Mouse (Mus musculus) mouse embryonic stem cell (cell line): ENCODE measurements around the gene Stub1.
"Not testable (repeated sequence)": the region's sequence is repeated elsewhere in the genome, so short reads cannot be mapped to it uniquely, and the experiment has no call there.

ENCODE experiments used
- in situ Hi-C, 2 experiments: fragments of 300-500 bp; cut with MboI; formaldehyde crosslinking; loops; 1 replicate in 1 of 2; 3 replicates in 1 of 2; pipeline ENCODE4 v1.14.3; 2019 to 2020; ENCODE audit warnings: low sequenced_read_pairs in 2 of 2, low pct_unique_long_range_greater_than_20kb in 1 of 2, mixed read lengths in 1 of 2; ENCODE audit not compliant: unreplicated experiment in 1 of 2

Gene Stub1

DNA sequence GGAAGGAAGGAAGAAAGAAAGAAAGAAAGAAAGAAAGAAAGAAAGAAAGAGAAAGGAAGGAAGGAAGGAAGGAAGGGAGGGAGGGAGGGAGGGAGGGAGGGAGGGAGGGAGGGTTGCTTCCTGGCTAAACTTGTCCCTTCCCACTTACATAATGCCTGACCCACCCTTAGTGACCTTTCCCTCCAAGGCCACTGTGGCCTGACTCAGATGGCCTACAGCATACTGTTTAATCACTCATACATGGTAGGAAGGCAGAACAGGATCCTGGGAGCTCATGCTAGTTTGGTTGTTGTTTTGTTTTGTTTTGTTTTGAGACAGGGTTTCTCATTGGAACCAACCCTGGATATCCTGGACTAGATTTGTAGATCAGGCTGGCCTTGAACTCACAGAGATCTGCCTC is 38.4 kb upstream of the Stub1 start:
- in situ Hi-C loops = not testable (repeated sequence)

GRCm38 (mm10) chr17:25869954-25870353 is 36.8 kb upstream of the Stub1 start:
- in situ Hi-C loops = no loop called here

DNA sequence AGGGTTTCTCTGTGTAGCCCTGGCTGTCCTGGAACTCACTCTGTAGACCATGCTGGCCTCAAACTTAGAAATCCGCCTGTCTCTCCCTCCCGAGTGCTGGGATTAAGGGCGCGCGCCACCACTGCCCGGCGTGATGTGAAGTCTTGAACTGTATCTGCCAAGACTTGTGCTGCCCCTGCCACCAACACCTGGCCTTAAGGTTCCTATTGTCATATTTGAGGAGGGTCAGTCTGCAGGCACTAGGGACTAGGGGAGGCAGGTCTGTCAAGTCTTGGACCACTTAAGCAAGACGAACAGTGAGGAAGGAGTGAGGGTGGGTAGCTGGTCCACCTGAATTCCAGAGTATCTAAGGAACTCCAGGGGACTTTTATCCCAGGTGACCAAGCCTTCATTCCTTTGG is 36.3 kb upstream of the Stub1 start:
- in situ Hi-C loops = no loop called here

DNA sequence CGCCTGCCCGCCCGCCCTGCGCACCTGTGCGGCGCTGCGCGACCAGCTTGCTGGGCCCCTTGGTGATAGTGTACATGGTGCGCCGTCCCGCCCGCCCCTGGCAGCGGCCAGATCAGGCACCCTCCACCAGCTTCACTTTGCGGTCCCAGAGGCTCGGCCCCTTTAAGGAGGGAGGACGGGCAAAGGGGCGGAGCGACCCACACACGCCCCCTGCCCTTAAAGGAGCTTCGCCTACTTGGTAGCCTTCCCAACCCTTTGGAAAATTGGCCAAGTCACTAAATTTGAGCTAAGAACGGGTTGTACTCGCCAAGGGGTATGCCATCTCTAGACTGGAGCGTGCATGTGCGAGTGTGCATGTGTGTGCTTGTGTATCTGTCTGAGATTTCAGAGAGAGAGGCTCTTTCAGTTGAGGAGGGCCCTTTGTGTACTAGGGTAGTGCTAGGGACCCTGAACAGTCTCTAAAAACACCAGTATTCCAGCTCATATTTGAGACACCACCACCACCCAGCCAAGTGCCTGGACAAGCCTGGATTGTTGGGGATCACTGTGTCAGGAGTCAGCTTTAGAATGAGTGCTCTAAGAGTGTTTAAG is 35.5 kb upstream of the Stub1 start, which contains the start of gene Mcrip2:
Gene Mcrip2, minus strand, starts transcription at position 164 of the 591 bp plus-strand sequence.
- in situ Hi-C loops = no loop called here

DNA sequence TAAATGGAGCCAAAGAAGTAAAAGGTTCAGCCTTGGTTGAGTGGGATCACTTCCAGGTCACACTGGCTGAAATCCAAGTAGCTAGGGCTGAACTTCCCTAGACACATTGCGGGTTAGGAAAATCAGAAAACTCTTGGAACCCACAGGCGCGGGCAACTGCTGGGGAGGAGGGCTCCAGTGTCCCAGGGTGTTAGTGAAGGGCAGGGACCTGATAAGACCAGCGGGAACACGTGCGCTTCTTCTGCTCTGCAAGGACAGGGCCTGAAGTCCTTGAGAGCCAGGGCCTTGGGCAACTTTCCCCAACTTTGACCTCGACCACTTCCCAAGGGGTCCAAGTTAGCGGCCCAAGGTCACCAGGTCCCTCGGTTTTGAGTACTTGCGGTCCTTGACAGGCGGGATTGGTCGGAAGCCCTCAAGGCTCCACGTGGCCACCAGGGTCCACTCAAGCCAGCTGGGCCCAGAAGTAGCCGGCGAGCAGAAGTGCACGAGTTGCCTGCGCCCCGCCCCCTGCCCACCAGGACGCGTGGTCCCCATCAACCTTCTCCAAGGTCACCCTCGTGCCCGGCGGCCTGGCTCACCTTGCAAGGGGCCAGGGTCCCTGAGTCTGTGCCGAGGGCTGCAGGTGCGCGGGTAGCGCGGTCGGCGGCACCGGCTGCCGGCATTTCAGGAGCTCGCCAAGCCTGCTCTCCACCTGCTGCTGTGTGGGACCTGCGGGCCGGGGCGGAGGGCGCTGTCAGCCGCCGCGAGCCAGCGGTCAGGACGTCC is 34.8 kb upstream of the Stub1 start:
- in situ Hi-C loops = no loop called here

GRCm38 (mm10) chr17:25867509-25867835 is 34.3 kb upstream of the Stub1 start:
- in situ Hi-C loops = no loop called here

GRCm38 (mm10) chr17:25866172-25866571 is 33.0 kb upstream of the Stub1 start:
- in situ Hi-C loops = no loop called here

GRCm38 (mm10) chr17:25865288-25865687 is 32.1 kb upstream of the Stub1 start:
- in situ Hi-C loops = no loop called here

- in situ Hi-C loops = no loop called here
Measured at GRCm38 (mm10) chr17:25864311-25864710, 31.1 kb upstream of the Stub1 start.

DNA sequence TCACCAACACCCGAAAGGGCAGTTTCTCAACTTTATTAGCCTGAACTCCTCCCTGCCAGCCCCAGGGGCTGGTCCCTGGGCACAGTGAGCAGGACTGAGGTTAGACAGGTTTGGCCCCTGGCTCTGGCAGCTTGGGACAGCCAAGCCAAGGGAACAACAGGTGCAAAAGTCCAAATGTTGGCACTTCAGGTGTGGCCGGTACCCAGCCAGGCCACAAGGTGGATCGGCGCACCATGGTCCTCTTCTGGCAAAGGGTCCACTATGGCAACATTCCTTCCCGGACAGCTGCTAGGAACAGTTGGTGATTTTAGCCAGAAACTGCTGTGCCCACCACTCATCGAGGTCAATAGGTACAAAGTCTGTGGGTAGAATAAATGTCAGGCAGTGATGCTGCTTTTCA is 30.5 kb upstream of the Stub1 start:
- in situ Hi-C loops = no loop called here

DNA sequence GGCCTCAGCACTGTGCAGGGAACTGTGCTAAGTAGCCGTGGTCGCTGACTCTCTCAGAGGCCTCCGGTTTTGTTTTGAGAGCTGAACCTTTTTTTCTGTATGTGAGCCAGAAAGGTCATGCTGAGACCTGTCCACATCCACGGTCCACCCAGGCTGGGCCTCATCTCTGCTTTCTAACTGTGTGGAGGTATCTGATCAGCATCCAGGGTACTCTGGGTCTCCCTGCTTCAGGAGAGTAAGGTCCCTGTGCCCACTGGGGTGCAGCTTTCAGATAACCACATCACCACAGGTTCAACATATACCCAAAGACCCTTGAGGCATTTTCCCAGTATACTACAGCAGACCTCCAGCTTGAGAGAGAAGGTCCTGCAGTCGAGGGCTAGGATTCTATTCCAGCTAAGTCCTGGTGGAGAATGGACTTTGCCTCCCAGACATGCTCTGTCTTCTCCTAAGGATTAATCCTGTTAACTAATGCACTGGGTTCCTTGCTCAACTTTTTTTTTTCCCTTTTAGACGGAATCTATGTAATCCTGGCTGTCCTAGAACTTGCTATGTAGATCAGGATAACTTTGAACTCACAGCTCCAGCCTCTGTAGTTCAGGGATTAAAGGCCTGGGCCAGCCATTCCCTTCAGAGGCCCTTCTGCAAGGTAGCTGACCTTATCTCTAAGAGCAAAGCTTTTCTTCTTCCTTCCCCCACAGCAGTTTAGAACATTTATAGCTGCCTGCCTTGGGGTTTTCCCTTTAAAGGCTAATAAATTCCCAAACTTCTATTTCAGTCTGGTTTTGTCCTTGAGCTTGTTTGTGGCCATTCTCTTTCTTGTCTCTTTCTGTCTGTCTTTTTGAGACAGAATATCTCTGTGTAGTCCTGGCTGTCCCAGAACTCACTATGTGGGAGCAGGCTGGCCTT is 28.8 kb upstream of the Stub1 start:
- in situ Hi-C loops = no loop called here

DNA sequence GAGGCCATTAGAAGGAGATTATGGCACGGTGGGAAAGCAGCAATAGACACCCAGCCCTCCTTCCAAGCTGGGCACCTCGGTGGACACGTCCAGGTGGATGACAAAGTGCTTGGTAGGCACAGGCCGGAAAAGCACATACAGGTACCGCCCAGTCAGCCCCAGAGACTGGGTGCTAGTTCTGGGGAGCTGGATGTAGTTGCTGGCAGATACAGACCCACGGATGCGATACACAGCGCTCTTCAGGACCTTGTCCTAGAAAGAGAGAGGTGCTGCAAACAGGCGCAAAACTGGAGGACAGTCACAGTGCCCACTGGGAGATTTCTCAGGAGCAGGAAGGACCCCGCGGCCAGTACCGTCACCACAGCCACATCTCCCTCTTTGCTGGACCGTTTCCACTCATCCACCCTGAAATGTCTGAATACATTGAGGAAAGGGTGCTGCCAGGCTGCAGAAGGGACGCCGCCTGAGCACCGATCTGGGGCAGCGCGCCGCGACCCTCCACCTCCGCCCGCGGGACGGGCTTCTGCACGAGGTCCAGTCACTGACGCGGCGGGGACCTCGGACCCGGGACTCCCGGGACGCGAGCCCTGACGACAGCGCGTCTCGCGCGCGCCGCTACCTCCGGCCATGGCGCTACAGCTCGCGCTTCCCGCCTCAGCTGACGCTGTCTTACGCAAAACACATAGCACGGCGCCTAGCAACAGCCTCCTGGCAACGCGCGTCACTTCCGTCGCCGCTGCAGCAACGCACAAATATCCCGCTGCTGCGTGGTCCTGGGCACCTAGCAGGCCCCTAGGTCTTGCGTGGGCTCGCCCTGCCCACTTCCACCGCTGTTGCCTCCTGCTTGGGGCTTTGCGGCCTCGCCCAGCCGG is 27.9 kb upstream of the Stub1 start, which contains the start of gene Wdr90:
Gene Wdr90, minus strand, starts transcription at position 670 of the 872 bp plus-strand sequence.
- in situ Hi-C loops = no loop called here

- in situ Hi-C loops = no loop called here
Measured at GRCm38 (mm10) chr17:25860229-25860628, 27.0 kb upstream of the Stub1 start.

DNA sequence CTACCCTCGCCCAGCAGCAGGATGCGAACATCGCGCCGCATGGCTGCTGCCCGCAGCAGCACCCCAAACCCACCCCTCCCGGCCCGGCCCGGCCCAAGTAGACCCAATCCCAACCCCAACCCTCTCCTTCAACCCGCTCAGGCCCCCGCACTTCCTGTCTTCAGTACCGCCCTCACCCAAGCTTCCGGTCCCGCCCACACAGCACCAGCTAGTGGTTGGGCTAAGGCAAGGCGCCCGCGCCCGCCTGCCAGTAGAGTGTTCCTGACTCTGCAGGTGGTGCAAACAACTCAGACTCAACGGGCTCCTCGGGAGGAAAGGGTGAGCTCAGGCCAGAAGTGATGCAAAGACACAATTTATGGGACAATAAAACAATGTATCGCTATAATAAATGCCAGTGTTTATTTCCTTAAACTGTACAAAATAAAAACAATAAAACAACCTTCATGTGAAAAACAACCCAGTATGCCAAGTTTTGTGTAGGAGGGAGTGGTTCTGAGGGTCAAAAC is 11.2 kb upstream of the Stub1 start, which contains the start of gene Rhot2:
Gene Rhot2, minus strand, starts transcription at position 456 of the 506 bp plus-strand sequence.
- in situ Hi-C loops = no loop called here

- in situ Hi-C loops = no loop called here
Measured at GRCm38 (mm10) chr17:25843636-25844395, 10.6 kb upstream of the Stub1 start.

GRCm38 (mm10) chr17:25843122-25843521 is 9.9 kb upstream of the Stub1 start:
- in situ Hi-C loops = no loop called here

- in situ Hi-C loops = no loop called here
Measured at GRCm38 (mm10) chr17:25842509-25842908, 9.3 kb upstream of the Stub1 start.
